Mouse (Mus musculus) liver, adult (tissue): ENCODE results near the gene Sox8.
A peak's percentile ranks its signal among the peaks of the same experiment; 100 is the strongest.

ENCODE experiments used
- GATA4 ChIP-seq: IDR thresholded peaks from 2 replicates; pipeline ENCODE4 v1.6.1; 2014; ENCODE audit warnings: mild to moderate bottlenecking, low read length; ENCODE audit not compliant: insufficient replicate concordance

Gene Sox8

GRCm38 (mm10) chr17:25592336-25592735 lies 21.9 kb upstream of the Sox8 start:
- no peak for TF ChIP-seq GATA4

GRCm38 (mm10) chr17:25590985-25591384 lies 20.5 kb upstream of the Sox8 start:
- TF ChIP-seq GATA4, result no peak

- peak; percentile 54; the same call in 1 of the 2 replicates for TF ChIP-seq GATA4
These were observed 19.6 kb upstream of the Sox8 start for GRCm38 (mm10) chr17:25590068-25590467.

- no peak for TF ChIP-seq GATA4
These were observed 14.2 kb upstream of the Sox8 start for GRCm38 (mm10) chr17:25584646-25585045.

GRCm38 (mm10) chr17:25583858-25584257 lies 13.4 kb upstream of the Sox8 start:
- no peak for TF ChIP-seq GATA4

GRCm38 (mm10) chr17:25583099-25583498 lies 12.6 kb upstream of the Sox8 start:
- no peak for TF ChIP-seq GATA4

- no peak for TF ChIP-seq GATA4
These were observed 11.6 kb upstream of the Sox8 start for GRCm38 (mm10) chr17:25582076-25582475.

GRCm38 (mm10) chr17:25579332-25580047 lies 9.0 kb upstream of the Sox8 start:
- no peak for TF ChIP-seq GATA4

GRCm38 (mm10) chr17:25578920-25579319 lies 8.4 kb upstream of the Sox8 start, which contains the start of gene Lmf1:
TSS of gene Lmf1 (plus strand) at chr17:25579085.
- no peak for TF ChIP-seq GATA4

GRCm38 (mm10) chr17:25577702-25578101 lies 7.2 kb upstream of the Sox8 start:
- no peak for TF ChIP-seq GATA4

- no peak for TF ChIP-seq GATA4
These were observed 6.8 kb upstream of the Sox8 start for GRCm38 (mm10) chr17:25577263-25577662.

GRCm38 (mm10) chr17:25576034-25576433 lies 5.5 kb upstream of the Sox8 start:
- no peak for TF ChIP-seq GATA4

- TF ChIP-seq GATA4, result no peak
These were observed 4.9 kb upstream of the Sox8 start for GRCm38 (mm10) chr17:25575208-25575971.

GRCm38 (mm10) chr17:25571453-25571820 lies 951 bp upstream of the Sox8 start:
- TF ChIP-seq GATA4, result no peak

- TF ChIP-seq GATA4, result no peak
These were observed 446 bp downstream of the Sox8 start for GRCm38 (mm10) chr17:25569833-25570647.
